Mouse (Mus musculus) heart, adult 8-10 months (tissue): ENCODE measurements around the gene Hist1h2af. TPM values are rescaled to one million over a fixed set of nuclear protein-coding genes. Genes with fewer than 3 reads are reported as not detected.
A peak's percentile ranks its signal among the peaks of the same experiment; 100 is the strongest.
"Not testable (repeated sequence)": the region's sequence is repeated elsewhere in the genome, so short reads cannot be mapped to it uniquely, and the experiment has no call there.

Source experiments
- DNase-seq: peaks from one replicate; pipeline ENCODE4 v3.0.0; 2022; ENCODE audit warnings: low spot score
- total RNA-seq, 4 experiments: library from RNA; stranded (reverse); gene quantifications; 2 replicates each; pipeline ENCODE4 v1.2.4; 2022

The Hist1h2af gene
- total RNA-seq, 4 experiments from 2014 or later = 2.4 to 17.9 (median 5.5) TPM

- no peak for DNase-seq
These were observed 844 bp downstream of the Hist1h2af start for GRCm38 (mm10) chr13:23534368-23535131.

- peak; percentile 87 for DNase-seq
These were observed 1.7 kb downstream of the Hist1h2af start, which contains the start of gene Hist1h3g for GRCm38 (mm10) chr13:23535137-23536075. Gene Hist1h3g (plus strand): TSS chr13:23535422.

GRCm38 (mm10) chr13:23536076-23536822 lies 2.5 kb downstream of the Hist1h2af start:
- no peak for DNase-seq

GRCm38 (mm10) chr13:23537006-23537710 lies 3.5 kb downstream of the Hist1h2af start:
- DNase-seq = no peak

- no peak for DNase-seq
These were observed 4.5 kb downstream of the Hist1h2af start for GRCm38 (mm10) chr13:23538249-23538648.

GRCm38 (mm10) chr13:23539821-23540220 lies 6.1 kb downstream of the Hist1h2af start:
- DNase-seq = not testable (repeated sequence)

GRCm38 (mm10) chr13:23541497-23541896 lies 7.8 kb downstream of the Hist1h2af start:
- no peak for DNase-seq

- not testable (repeated sequence) for DNase-seq
These were observed 8.7 kb downstream of the Hist1h2af start for GRCm38 (mm10) chr13:23542225-23542980.

- peak; percentile 92 for DNase-seq
These were observed 9.4 kb downstream of the Hist1h2af start, which contains the start of gene Hist1h2bh for GRCm38 (mm10) chr13:23542999-23543607. Gene Hist1h2bh (minus strand): TSS chr13:23543392.

- peak; percentile 96 for DNase-seq
These were observed 10.5 kb downstream of the Hist1h2af start, which contains the start of gene Hist1h3f for GRCm38 (mm10) chr13:23543965-23544786. Gene Hist1h3f (plus strand): TSS chr13:23544052.

- DNase-seq = not testable (repeated sequence)
These were observed 11.0 kb downstream of the Hist1h2af start for GRCm38 (mm10) chr13:23544787-23545120.

GRCm38 (mm10) chr13:23546694-23547093 lies 13.0 kb downstream of the Hist1h2af start:
- no peak for DNase-seq

- no peak for DNase-seq
These were observed 17.0 kb downstream of the Hist1h2af start for GRCm38 (mm10) chr13:23550761-23551145.

- peak; percentile 85 for DNase-seq
These were observed 17.6 kb downstream of the Hist1h2af start, which contains the start of gene Hist1h4f for GRCm38 (mm10) chr13:23551146-23551834. Gene Hist1h4f (minus strand): TSS chr13:23551648.

GRCm38 (mm10) chr13:23551931-23552914 lies 18.5 kb downstream of the Hist1h2af start:
- no peak for DNase-seq

- DNase-seq = no peak
These were observed 19.3 kb downstream of the Hist1h2af start, which contains the start of gene Hist1h1d for GRCm38 (mm10) chr13:23552962-23553361. Gene Hist1h1d (plus strand): TSS chr13:23553262.

- DNase-seq = no peak
These were observed 20.7 kb downstream of the Hist1h2af start for GRCm38 (mm10) chr13:23554393-23554792.
